Comparison of ENCODE assay signal across 19 mouse cellular contexts in genomic region chr17:3454850-3455249, GRCm38 (mm10).
"Had no signal": no experiment of that assay in that cellular context is flagged by ENCODE, and none has a peak within 500 bp of the region (broad histone marks: within the 10 kb centered on the region; RNA-seq: fewer than 3 reads in every experiment).

No protein-coding gene starts in this region.

- H3K27ac ChIP-seq: layer of hippocampus, adult 2 months; limb, embryonic 10.5 days; liver, embryonic 13.5 days; macrophage; midbrain, embryonic 12.5 days; midbrain, embryonic 15.5 days; neural tube, embryonic 12.5 days; neural tube, embryonic 15.5 days; stomach, postnatal 0 days had no signal

- DNase-seq: layer of hippocampus, adult 9-11 months; liver; liver, embryonic 13.5 days; lung, embryonic 14.5 days; right cerebral cortex, adult 18-20 months; right cerebral cortex, postnatal 14 days; right cerebral cortex, postnatal 4 days; thymus, postnatal 25 days had no signal

- H3K4me2 ChIP-seq: limb, embryonic 13.5 days; liver, embryonic 13.5 days; lung, embryonic 14.5 days; midbrain, embryonic 12.5 days; midbrain, embryonic 15.5 days; neural tube, embryonic 12.5 days; neural tube, embryonic 15.5 days had no signal

- H3K27me3 ChIP-seq: limb, embryonic 13.5 days; liver, embryonic 13.5 days; midbrain, embryonic 12.5 days; midbrain, embryonic 15.5 days; neural tube, embryonic 12.5 days; neural tube, embryonic 15.5 days had no signal

- ATAC-seq: intestine, postnatal 0 days; lung, postnatal 0 days; midbrain, embryonic 15.5 days had no signal

- H3K9ac ChIP-seq: limb, embryonic 13.5 days; liver, embryonic 13.5 days; lung, embryonic 14.5 days; midbrain, embryonic 12.5 days; midbrain, embryonic 15.5 days; neural tube, embryonic 12.5 days; neural tube, embryonic 15.5 days had no signal

- H3K9me3 ChIP-seq: limb, embryonic 10.5 days; limb, embryonic 13.5 days; liver, embryonic 13.5 days; midbrain, embryonic 12.5 days; midbrain, embryonic 15.5 days; neural tube, embryonic 12.5 days; neural tube, embryonic 15.5 days had no signal

- H3K4me1 ChIP-seq: limb, embryonic 10.5 days; liver, embryonic 13.5 days; midbrain, embryonic 15.5 days; neural tube, embryonic 12.5 days; neural tube, embryonic 15.5 days had no signal

- H3K36me3 ChIP-seq: liver, embryonic 13.5 days; midbrain, embryonic 12.5 days; midbrain, embryonic 15.5 days; neural tube, embryonic 12.5 days; neural tube, embryonic 15.5 days had no signal

- H3K4me3 ChIP-seq: layer of hippocampus, adult 2 months; limb, embryonic 10.5 days; limb, embryonic 13.5 days; liver, embryonic 13.5 days; midbrain, embryonic 12.5 days; midbrain, embryonic 15.5 days; neural tube, embryonic 12.5 days; neural tube, embryonic 15.5 days had no signal
